Mouse (Mus musculus): ENCODE measurements around the gene Csmd2.

GRCm38 (mm10) chr4:128245201-128245600 is 257.5 kb downstream of the Csmd2 start:
- TF ChIP-seq CTCF (IDR thresholded peaks at IDR 0.05; ENCODE audit: low read depth) (no peak), EP300 (optimal IDR thresholded peaks at IDR 0.05) (no peak)
